Mouse (Mus musculus) frontal cortex, postnatal 14 days (tissue): ENCODE measurements around the gene Maml1.
A peak's percentile ranks its signal among the peaks of the same experiment; 100 is the strongest.

Source experiments
- DNase-seq, 2 experiments: peaks; one replicate each; pipeline ENCODE4 v3.0.0; 2022; ENCODE audit warnings: low spot score in 2 of 2

Maml1 gene

GRCm38 (mm10) chr11:50280053-50280452, 12.1 kb downstream of the Maml1 start:
- DNase-seq = no peak

- DNase-seq = no peak
These were observed 13.1 kb downstream of the Maml1 start for GRCm38 (mm10) chr11:50279005-50279404.

GRCm38 (mm10) chr11:50277706-50278105, 14.4 kb downstream of the Maml1 start:
- no peak for DNase-seq

GRCm38 (mm10) chr11:50277025-50277424, 15.1 kb downstream of the Maml1 start:
- no peak for DNase-seq

- DNase-seq = no peak
These were observed 16.5 kb downstream of the Maml1 start for GRCm38 (mm10) chr11:50275568-50276151.

- no peak for DNase-seq
These were observed 17.0 kb downstream of the Maml1 start for GRCm38 (mm10) chr11:50275077-50275476.

- no peak for DNase-seq
These were observed 19.3 kb downstream of the Maml1 start for GRCm38 (mm10) chr11:50272819-50273218.

GRCm38 (mm10) chr11:50269885-50270284, 22.2 kb downstream of the Maml1 start:
- DNase-seq = no peak

GRCm38 (mm10) chr11:50269163-50269562, 22.9 kb downstream of the Maml1 start:
- no peak for DNase-seq

GRCm38 (mm10) chr11:50266997-50267396, 25.1 kb downstream of the Maml1 start:
- DNase-seq = no peak

- no peak for DNase-seq
These were observed 26.2 kb downstream of the Maml1 start for GRCm38 (mm10) chr11:50265931-50266330.

GRCm38 (mm10) chr11:50263198-50263597, 28.9 kb downstream of the Maml1 start:
- DNase-seq = no peak

GRCm38 (mm10) chr11:50262020-50262419, 30.1 kb downstream of the Maml1 start:
- no peak for DNase-seq

GRCm38 (mm10) chr11:50258310-50258709, 33.8 kb downstream of the Maml1 start:
- DNase-seq = no peak

- DNase-seq = no peak
These were observed 35.5 kb downstream of the Maml1 start for GRCm38 (mm10) chr11:50256615-50257014.

GRCm38 (mm10) chr11:50254010-50254580, 38.0 kb downstream of the Maml1 start:
- DNase-seq = peak; percentile 73 to 81

- no peak for DNase-seq
These were observed 38.7 kb downstream of the Maml1 start for GRCm38 (mm10) chr11:50253393-50253792.

GRCm38 (mm10) chr11:50252684-50253265, 39.3 kb downstream of the Maml1 start:
- DNase-seq = no peak

GRCm38 (mm10) chr11:50252166-50252565, 39.9 kb downstream of the Maml1 start:
- DNase-seq = no peak

GRCm38 (mm10) chr11:50248473-50249171, 43.5 kb downstream of the Maml1 start:
- DNase-seq = no peak

GRCm38 (mm10) chr11:50245269-50245668, 46.8 kb downstream of the Maml1 start:
- DNase-seq = no peak

GRCm38 (mm10) chr11:50243926-50244325, 48.2 kb downstream of the Maml1 start:
- DNase-seq = no peak
